Mouse (Mus musculus): ENCODE data around the gene Rapgef4.

- TF ChIP-seq TAL1 (IDR thresholded peaks at IDR 0.05; ENCODE audit: low read length) (no peak), GATA1 (IDR thresholded peaks at IDR 0.05; ENCODE audit: low read length) (no peak)
Measured at GRCm38 (mm10) chr2:72294994-72295393, 314.0 kb downstream of the Rapgef4 start.
